In genomic region chr17:57334761-57335150, GRCm38 (mm10) we compare ENCODE assay signal across 8 mouse cellular contexts. TPM values are rescaled to one million over a fixed set of nuclear protein-coding genes. Genes with fewer than 3 reads are reported as not detected.
A peak's percentile ranks its signal among the peaks of the same experiment; 100 is the strongest.
DNase-seq lines count a peak whose midpoint lies in the region; ATAC-seq lines count a peak whose summit lies in the region.

No protein-coding gene starts in this region.

- no peaks in the 10 kb centered on the region for H3K4me1 ChIP-seq in embryonic facial prominence, embryonic 14.5 days (ENCODE audit: control insufficient read depth, insufficient read depth, low read length)
- H3K4me1 ChIP-seq in kidney, embryonic 15.5 days, result 0 out of 2 replicates have a peak, but pooled peaks cover 3% of the 10 kb centered on the region

- no peak overlapping the region for H3K9ac ChIP-seq in embryonic facial prominence, embryonic 14.5 days (ENCODE audit: low read depth, low read length)
- H3K9ac ChIP-seq in kidney, embryonic 15.5 days, result no peak overlapping the region

- H3K4me3 ChIP-seq in embryonic facial prominence, embryonic 14.5 days (ENCODE audit: low read depth, low read length), result no peak overlapping the region
- H3K4me3 ChIP-seq in kidney, embryonic 15.5 days (replicated peaks), result no peak overlapping the region

- peak; percentile 63; the same call in 1 of the 2 replicates for ATAC-seq in embryonic facial prominence, embryonic 14.5 days (ENCODE audit: low read depth)
- ATAC-seq in kidney, embryonic 15.5 days (replicated peaks; ENCODE audit: low FRiP score), result 0 out of 2 replicates have a peak, but pooled peaks have one; percentile 30

- peak; percentile 92 for DNase-seq in A20 (ENCODE audit: low read depth, low spot score)
- peak; percentile 86 to 89 for DNase-seq in adrenal gland, postnatal 36 days
- peak; percentile 75 for DNase-seq in embryonic facial prominence, embryonic 14.5 days (ENCODE audit: low spot score)
- DNase-seq in heart, adult 9 months (ENCODE audit: low spot score in 2 of 2), result peak; percentile 70 to 79
- peak; percentile 82 for DNase-seq in liver
- peak; percentile 74 to 84 for DNase-seq in monocyte, adult 2 months (ENCODE audit: low read depth in 1 of 2, low spot score in 2 of 2)
- DNase-seq in spleen, postnatal 14 days (ENCODE audit: low spot score in 2 of 2), result peak; percentile 70 to 85

- H3K27me3 ChIP-seq in embryonic facial prominence, embryonic 14.5 days (replicated peaks; ENCODE audit: control insufficient read depth, insufficient read depth, low read length), result no peaks in the 10 kb centered on the region
- no peaks in the 10 kb centered on the region; the same call in 1 of the 2 replicates for H3K27me3 ChIP-seq in kidney, embryonic 15.5 days

- H3K4me2 ChIP-seq in embryonic facial prominence, embryonic 14.5 days (ENCODE audit: low read depth, low read length), result 0 out of 2 replicates have a peak overlapping the region, but pooled peaks have one; percentile 15
- H3K4me2 ChIP-seq in kidney, embryonic 15.5 days, result peak overlapping the region; percentile 39

- H3K27ac ChIP-seq in embryonic facial prominence, embryonic 14.5 days (replicated peaks; ENCODE audit: low read depth, low read length), result no peak overlapping the region
- no peak overlapping the region for H3K27ac ChIP-seq in kidney, embryonic 15.5 days

- WGBS in embryonic facial prominence, embryonic 14.5 days, result 7% methylated on average over 16 of the region's 16 CpGs
- 7% methylated on average over 16 of the region's 16 CpGs for WGBS in kidney, embryonic 15.5 days

- H3K36me3 ChIP-seq in embryonic facial prominence, embryonic 14.5 days (ENCODE audit: control insufficient read depth, insufficient read depth, low read length), result no peaks in the 10 kb centered on the region
- no peaks in the 10 kb centered on the region for H3K36me3 ChIP-seq in kidney, embryonic 15.5 days

- H3K9me3 ChIP-seq in embryonic facial prominence, embryonic 14.5 days (ENCODE audit: control insufficient read depth, low read length), result no peaks in the 10 kb centered on the region
- H3K9me3 ChIP-seq in kidney, embryonic 15.5 days (replicated peaks), result no peaks in the 10 kb centered on the region

RNA-seq across cellular contexts. Expression of gene Adgre1, which starts 23.7 kb away (rescaled TPM):
- total RNA-seq in adrenal gland, postnatal 36 days (2021), result 10 to 100 TPM in 1 of 2 experiments, 1 to 10 TPM in 1; 5.1 to 11.0 TPM
- 9.8 and 11.5 TPM in 2 replicates for polyA plus RNA-seq in embryonic facial prominence, embryonic 14.5 days (2014; fragmentation: Nextera tagmentation; extraction: Ambion mirVana)
- 4.3 and 4.6 TPM in 2 replicates for polyA plus RNA-seq in kidney, embryonic 15.5 days (2015; fragmentation: Nextera tagmentation; extraction: Ambion mirVana)

RNA-seq across cellular contexts. Expression of gene Vav1, which starts 55.9 kb away (rescaled TPM):
- total RNA-seq in adrenal gland, postnatal 36 days (2021), result 1 to 10 TPM; 2.2 to 2.9 TPM
- polyA plus RNA-seq in embryonic facial prominence, embryonic 14.5 days (2014; fragmentation: Nextera tagmentation; extraction: Ambion mirVana), result 4.0 and 4.8 TPM in 2 replicates
- 1.7 and 1.8 TPM in 2 replicates for polyA plus RNA-seq in kidney, embryonic 15.5 days (2015; fragmentation: Nextera tagmentation; extraction: Ambion mirVana)
